Mouse (Mus musculus) MEL (cell line): Measurements from ENCODE around the gene Gfpt1.

Experiments
- KAT2A ChIP-seq: conservative IDR thresholded peaks from 2 replicates; pipeline ENCODE4 v1.6.1; 2012; ENCODE audit warnings: low read depth, low read length, improper control_type of control experiment, inconsistent platforms
- MAZ ChIP-seq: IDR thresholded peaks from 2 replicates; pipeline ENCODE4 v1.6.1; 2012; ENCODE audit warnings: low read depth, mild to moderate bottlenecking, inconsistent platforms, low read length, improper control_type of control experiment
- POLR2A ChIP-seq, 2 experiments: IDR thresholded peaks; 2 replicates each; pipeline ENCODE4 v1.6.1; 2011 to 2012; ENCODE audit warnings: low read length in 2 of 2, mild to moderate bottlenecking in 2 of 2, control low read depth in 1 of 2, improper control_type of control experiment in 1 of 2, low read depth in 1 of 2, moderate library complexity in 1 of 2; ENCODE audit not compliant: control insufficient read depth in 1 of 2, insufficient read depth in 1 of 2, poor library complexity in 1 of 2
- UBTF ChIP-seq: IDR thresholded peaks from 2 replicates; pipeline ENCODE4 v1.6.1; 2012; ENCODE audit warnings: low read depth, mild to moderate bottlenecking, inconsistent platforms, low read length, improper control_type of control experiment, moderate library complexity, borderline replicate concordance; ENCODE audit not compliant: insufficient read depth
- ZC3H11A ChIP-seq: IDR thresholded peaks from 2 replicates; pipeline ENCODE4 v1.6.1; 2012; ENCODE audit warnings: low read depth, mild to moderate bottlenecking, inconsistent platforms, low read length, improper control_type of control experiment

- TF ChIP-seq KAT2A (no peak), UBTF (no peak), ZC3H11A (no peak), MAZ (no peak), POLR2A (IDR thresholded peaks at IDR 0.05; ENCODE audit: control insufficient read depth in 1 of 2, insufficient read depth in 1 of 2, low read depth in 1 of 2, low read length in 2 of 2, poor library complexity in 1 of 2) (no peak)
Measured at GRCm38 (mm10) chr6:87123973-87124372, 81.3 kb downstream of the Gfpt1 start.
